Mouse (Mus musculus) small intestine, adult 10 weeks (tissue): Measurements from ENCODE around the gene Gm45021. TPM values are rescaled to one million over a fixed set of nuclear protein-coding genes. Genes with fewer than 3 reads are reported as not detected.

Experiments
- polyA plus RNA-seq: library from polyadenylated mRNA; stranded (reverse); fragments of 350-450 nt; fragmentation: Illumina TruSeq; extraction: RNeasy Lipid Tissue Mini Kit (QIAGEN cat#74804); gene quantifications from one replicate; pipeline ENCODE4 v1.2.3, GENCODE M21; 2014; ENCODE audit warnings: low replicate concordance

The Gm45021 gene
- not detected for polyA plus RNA-seq

GRCm38 (mm10) chr6:48589194-48589750 lies at the start of gene Gm45021:
Gm45021 (plus strand) TSS chr6:48589610.

GRCm38 (mm10) chr6:48554280-48555103 lies 34.9 kb upstream of the Gm45021 start, which contains the start of gene Lrrc61:
Lrrc61 (plus strand) TSS chr6:48554796.

GRCm38 (mm10) chr6:48572572-48573061 lies 16.8 kb upstream of the Gm45021 start, which contains the start of gene Rarres2:
Rarres2 (minus strand) TSS chr6:48572789.

GRCm38 (mm10) chr6:48593158-48594042 lies 4.0 kb downstream of the Gm45021 start, which contains the start of the genes Repin1 and Gm44965:
Repin1 (plus strand) TSS chr6:48593883.
Gm44965 (plus strand) TSS chr6:48593941.

GRCm38 (mm10) chr6:48601271-48602079 lies 12.1 kb downstream of the Gm45021 start, which contains the start of gene Zfp775:
Zfp775 (plus strand) TSS chr6:48602063.

GRCm38 (mm10) chr6:48626464-48626863 lies 37.1 kb downstream of the Gm45021 start, which contains the start of gene AI854703:
AI854703 (plus strand) TSS chr6:48626764.

GRCm38 (mm10) chr6:48646995-48647394 lies 57.6 kb downstream of the Gm45021 start, which contains the start of gene Gimap8:
Gimap8 (plus strand) TSS chr6:48647234.

Other genes with a start within 250 kb of the Gm45021 start
- gene Krba1, start 194.0 kb upstream of the Gm45021 start, polyA plus RNA-seq: 2.1 TPM
- 2.6 TPM for gene Zfp467, start 143.8 kb upstream of the Gm45021 start, polyA plus RNA-seq
- gene Sspo, start 141.4 kb upstream of the Gm45021 start, polyA plus RNA-seq: not detected
- gene Atp6v0e2, start 52.0 kb upstream of the Gm45021 start, polyA plus RNA-seq: 7.1 TPM
- 0.97 TPM for gene Lrrc61, start 34.8 kb upstream of the Gm45021 start, polyA plus RNA-seq
- gene Rarres2, start 16.8 kb upstream of the Gm45021 start, polyA plus RNA-seq: 2.2 TPM
- gene Repin1, start 4.3 kb downstream of the Gm45021 start, polyA plus RNA-seq: 1.3 TPM
- gene Gm44965, start 4.3 kb downstream of the Gm45021 start, polyA plus RNA-seq: not detected
- gene Zfp775, start 12.5 kb downstream of the Gm45021 start, polyA plus RNA-seq: not detected
- not detected for gene AI854703, start 37.2 kb downstream of the Gm45021 start, polyA plus RNA-seq
- gene Gimap8, start 57.6 kb downstream of the Gm45021 start, polyA plus RNA-seq: 22.2 TPM
- gene Gimap9, start 86.5 kb downstream of the Gm45021 start, polyA plus RNA-seq: 19.5 TPM
- gene Gimap4, start 94.9 kb downstream of the Gm45021 start, polyA plus RNA-seq: 82.1 TPM
- gene Gimap6, start 118.6 kb downstream of the Gm45021 start, polyA plus RNA-seq: 31.9 TPM
- 8.2 TPM for gene Gm28053, start 129.0 kb downstream of the Gm45021 start, polyA plus RNA-seq
- gene Gimap7, start 129.0 kb downstream of the Gm45021 start, polyA plus RNA-seq: 6.2 TPM
- 3.5 TPM for gene Gimap1, start 149.4 kb downstream of the Gm45021 start, polyA plus RNA-seq
- 4.2 TPM for gene Gimap5, start 156.6 kb downstream of the Gm45021 start, polyA plus RNA-seq
- gene Gimap3, start 181.2 kb downstream of the Gm45021 start, polyA plus RNA-seq: 11.0 TPM